Mouse (Mus musculus) heart, postnatal 0 days (tissue): ENCODE results near the gene Itpr2.

Source experiments
- CTCF ChIP-seq: IDR thresholded peaks from 2 replicates; pipeline ENCODE4 v1.5.1; 2016; ENCODE audit warnings: antibody characterized with exemption, control low read depth, low read depth
- EP300 ChIP-seq: IDR thresholded peaks from 2 replicates; pipeline ENCODE4 v1.6.1; 2016; ENCODE audit warnings: antibody characterized with exemption, low read depth

DNA sequence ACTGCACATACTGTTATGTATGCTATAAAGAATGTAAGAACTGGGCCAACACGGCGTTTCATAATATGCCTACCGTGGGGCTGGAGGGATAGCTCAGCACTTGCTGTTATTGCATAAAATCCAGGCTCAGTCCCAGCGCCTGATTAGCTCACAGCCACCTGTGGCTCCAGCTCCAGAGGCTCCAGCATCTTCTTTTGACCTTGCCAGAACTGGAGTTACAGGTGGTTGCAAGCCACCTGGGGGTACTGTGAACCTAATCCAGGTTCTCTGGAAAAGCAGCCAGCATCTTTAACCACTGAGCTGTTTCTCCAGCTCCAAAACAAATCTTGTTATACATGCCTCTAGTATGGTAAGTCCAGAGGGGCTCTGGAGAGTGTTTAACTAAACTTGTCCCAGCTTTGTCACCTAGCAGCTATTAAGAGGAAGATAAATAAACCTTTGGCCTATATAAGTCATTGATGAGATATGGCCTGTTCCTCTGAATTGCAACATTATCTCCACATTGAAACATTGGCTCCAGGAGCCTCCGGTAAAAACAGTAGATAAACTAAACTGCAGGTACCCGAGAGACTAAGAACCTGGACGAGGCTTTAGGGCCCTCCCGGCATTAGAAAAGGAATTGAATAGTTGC lies 37.9 kb downstream of the Itpr2 start:
- no peak for TF ChIP-seq EP300
- TF ChIP-seq CTCF: no peak
